Mouse (Mus musculus) hindbrain, embryonic 15.5 days (tissue): ENCODE data around the gene Gm28048. TPM values are rescaled to one million over a fixed set of nuclear protein-coding genes. Genes with fewer than 3 reads are reported as not detected.

Experiments
- ATAC-seq: fragments of 200-750 bp; cut with Nextera tagmentation; 2 replicates; pipeline ENCODE4 v1.8.0; 2017; ENCODE audit warnings: low read depth, moderate number of reproducible peaks, moderate TSS enrichment; ENCODE audit not compliant: low FRiP score
- H3K27ac ChIP-seq: fragments of 300-500 bp; sonication (generic); replicated peaks from 2 replicates; pipeline ENCODE4 v1.5.1; 2015; ENCODE audit warnings: mild to moderate bottlenecking, inconsistent platforms
- H3K27me3 ChIP-seq: fragments of 300-500 bp; sonication (generic); 2 replicates; pipeline ENCODE4 v1.6.1; 2015; ENCODE audit warnings: control low read depth, inconsistent platforms
- H3K36me3 ChIP-seq: fragments of 300-500 bp; sonication (generic); 2 replicates; pipeline ENCODE4 v1.6.1; 2015; ENCODE audit warnings: control low read depth, inconsistent platforms
- H3K4me1 ChIP-seq: fragments of 300-500 bp; sonication (generic); replicated peaks from 2 replicates; pipeline ENCODE4 v1.6.1; 2015; ENCODE audit warnings: control low read depth, inconsistent platforms
- H3K4me2 ChIP-seq: fragments of 300-500 bp; sonication (generic); 2 replicates; pipeline ENCODE4 v1.6.1; 2015; ENCODE audit warnings: moderate library complexity, mild to moderate bottlenecking, inconsistent platforms
- H3K4me3 ChIP-seq: fragments of 300-500 bp; sonication (generic); 2 replicates; pipeline ENCODE4 v1.5.1; 2015; ENCODE audit warnings: mild to moderate bottlenecking, inconsistent platforms
- H3K9ac ChIP-seq: fragments of 300-500 bp; sonication (generic); 2 replicates; pipeline ENCODE4 v1.6.1; 2015; ENCODE audit warnings: inconsistent platforms
- H3K9me3 ChIP-seq: fragments of 300-500 bp; sonication (generic); 2 replicates; pipeline ENCODE4 v1.6.1; 2016; ENCODE audit warnings: control low read depth, inconsistent platforms
- WGBS: fragments of 180-500 bp; shearing (Covaris S2); methylation state at CpG from one replicate; pipeline ENCODE4 v1.1.7; 2015; 5-methylcytosine and 5-hydroxymethylcytosine counted together
- polyA plus RNA-seq: library from polyadenylated mRNA; unstranded; fragments of >200 nt; fragmentation: Nextera tagmentation; extraction: Ambion mirVana; gene quantifications from 2 replicates; pipeline ENCODE4 v1.2.1, GENCODE M21; 2015

The Gm28048 gene
- polyA plus RNA-seq, 1 experiment from 2014 or later: 3.9 TPM

GRCm38 (mm10) chr11:22876680-22877330 lies 105.1 kb downstream of the Gm28048 start:
- H3K4me3 ChIP-seq: no peak overlapping the region
- no peaks in the 10 kb centered on the region for H3K36me3 ChIP-seq
- H3K4me2 ChIP-seq: no peak overlapping the region
- 87% methylated on average over 3 of the region's 3 CpGs for WGBS
- no peaks in the 10 kb centered on the region for H3K27me3 ChIP-seq
- no peak overlapping the region for H3K27ac ChIP-seq
- no peak overlapping the region for H3K9ac ChIP-seq
- ATAC-seq: no peak
- H3K9me3 ChIP-seq: no peaks in the 10 kb centered on the region
- H3K4me1 ChIP-seq: peaks cover 18% of the 10 kb centered on the region

DNA sequence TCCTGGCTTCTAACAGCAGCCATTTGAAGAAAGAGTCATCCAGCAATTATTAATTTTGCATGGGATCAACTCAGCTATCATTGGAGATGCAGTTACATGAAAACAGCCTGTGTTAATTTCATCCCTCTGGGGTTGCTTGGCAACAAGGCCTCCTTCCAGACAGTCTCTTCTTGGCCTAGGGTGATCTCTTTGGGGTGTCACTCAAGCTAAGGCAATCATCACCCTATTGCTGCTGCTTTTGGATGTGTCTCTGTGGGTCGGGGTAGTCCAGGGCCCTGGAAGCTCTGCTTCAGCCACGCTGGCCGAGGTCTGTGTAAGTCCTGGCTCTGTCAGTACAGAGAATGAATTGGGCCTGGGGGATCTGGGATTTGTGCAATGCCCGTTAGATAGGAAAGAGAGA lies 106.6 kb downstream of the Gm28048 start:
- Histone ChIP-seq H3K27me3 (no peaks in the 10 kb centered on the region), H3K36me3 (no peaks in the 10 kb centered on the region), H3K27ac (peak overlapping the region; percentile 68), H3K4me1 (peaks cover 18% of the 10 kb centered on the region), H3K9ac (0 out of 2 replicates have a peak overlapping the region, but pooled peaks have one; percentile 16), H3K4me3 (no peak overlapping the region), H3K4me2 (no peak overlapping the region), H3K9me3 (no peaks in the 10 kb centered on the region)
- 45% methylated on average over 4 of the region's 4 CpGs for WGBS
- peak; percentile 69 for ATAC-seq

- 0 out of 2 replicates have a peak, but pooled peaks have one; percentile 44 for ATAC-seq
- Histone ChIP-seq H3K9ac (no peak overlapping the region), H3K4me1 (peaks cover 18% of the 10 kb centered on the region), H3K27ac (peak overlapping the region; percentile 68), H3K4me3 (no peak overlapping the region), H3K27me3 (no peaks in the 10 kb centered on the region), H3K36me3 (no peaks in the 10 kb centered on the region), H3K4me2 (no peak overlapping the region), H3K9me3 (no peaks in the 10 kb centered on the region)
- 45% methylated on average over 6 of the region's 6 CpGs for WGBS
These were observed 107.1 kb downstream of the Gm28048 start for GRCm38 (mm10) chr11:22874747-22875146.

- H3K9me3 ChIP-seq: no peaks in the 10 kb centered on the region
- no peak overlapping the region for H3K4me2 ChIP-seq
- ATAC-seq: no peak
- 39% methylated on average over 4 of the region's 4 CpGs for WGBS
- no peak overlapping the region for H3K9ac ChIP-seq
- peaks cover 18% of the 10 kb centered on the region for H3K4me1 ChIP-seq
- no peak overlapping the region for H3K27ac ChIP-seq
- no peak overlapping the region for H3K4me3 ChIP-seq
- H3K27me3 ChIP-seq: no peaks in the 10 kb centered on the region
- no peaks in the 10 kb centered on the region for H3K36me3 ChIP-seq
These were observed 108.5 kb downstream of the Gm28048 start for GRCm38 (mm10) chr11:22873383-22873782.

- H3K9ac ChIP-seq: no peak overlapping the region
- no peaks in the 10 kb centered on the region for H3K9me3 ChIP-seq
- no peaks in the 10 kb centered on the region for H3K36me3 ChIP-seq
- no peaks in the 10 kb centered on the region for H3K27me3 ChIP-seq
- no peak overlapping the region for H3K4me3 ChIP-seq
- ATAC-seq: no peak
- H3K27ac ChIP-seq: 0 out of 2 replicates have a peak overlapping the region, but pooled peaks have one; percentile 1
- peaks cover 18% of the 10 kb centered on the region for H3K4me1 ChIP-seq
- WGBS: 52% methylated on average over 4 of the region's 4 CpGs
- no peak overlapping the region for H3K4me2 ChIP-seq
These were observed 109.6 kb downstream of the Gm28048 start for GRCm38 (mm10) chr11:22872307-22872680.

DNA sequence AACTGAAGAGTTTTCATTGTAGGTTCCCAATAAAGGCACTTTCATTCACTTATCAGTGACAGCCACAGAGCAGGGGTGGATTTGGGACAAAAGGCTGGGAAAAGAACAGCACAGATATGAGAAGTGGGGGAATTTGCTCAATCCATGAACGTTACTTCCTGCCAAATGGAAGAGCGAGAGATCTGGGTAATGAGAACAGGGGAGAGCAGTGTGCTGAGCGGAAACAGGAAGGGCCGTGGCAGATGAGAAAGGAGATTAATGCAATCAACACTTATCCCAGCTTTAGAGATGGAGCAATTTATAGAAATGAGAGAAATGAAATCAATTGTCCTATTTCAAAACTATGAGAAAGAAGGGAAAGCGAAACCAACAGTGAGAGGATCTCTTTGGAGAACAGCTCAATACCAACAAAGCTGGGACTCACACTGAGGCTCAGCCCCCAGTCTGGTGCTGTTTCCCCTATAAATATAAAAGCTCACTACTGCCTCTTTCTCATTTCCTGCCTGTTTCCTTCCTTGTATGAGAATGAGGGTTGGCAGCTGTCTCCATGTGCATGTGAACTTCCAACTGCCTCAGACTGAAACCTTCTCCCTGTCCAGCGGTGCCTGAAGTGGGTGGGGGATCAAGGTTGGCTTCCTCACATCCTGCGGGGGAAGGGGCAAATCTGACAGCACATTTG lies 110.1 kb downstream of the Gm28048 start:
- ATAC-seq: no peak
- Histone ChIP-seq H3K4me1 (peaks cover 18% of the 10 kb centered on the region), H3K9ac (no peak overlapping the region), H3K4me2 (no peak overlapping the region), H3K9me3 (no peaks in the 10 kb centered on the region), H3K4me3 (no peak overlapping the region), H3K36me3 (no peaks in the 10 kb centered on the region), H3K27me3 (no peaks in the 10 kb centered on the region), H3K27ac (0 out of 2 replicates have a peak overlapping the region, but pooled peaks have one; percentile 1)
- WGBS: 71% methylated on average over 7 of the region's 7 CpGs

DNA sequence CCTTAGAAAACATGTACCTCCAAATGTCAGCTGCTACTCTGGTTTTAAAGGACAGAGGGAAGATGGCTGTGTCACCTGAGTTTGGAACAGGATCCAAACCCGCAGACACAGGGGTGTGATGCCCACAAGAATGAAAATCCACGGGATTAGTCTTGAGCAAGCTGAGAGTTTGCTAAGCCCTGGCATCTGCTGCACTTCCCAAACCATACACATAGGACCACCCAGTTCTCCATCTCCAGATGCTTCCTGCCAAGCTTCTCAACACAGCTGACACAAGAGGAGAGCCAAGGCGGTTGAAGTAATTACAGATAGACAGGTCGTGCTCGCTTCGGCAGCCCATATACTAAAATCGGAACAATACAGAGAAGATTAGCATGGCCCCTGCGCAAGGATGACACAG lies 113.3 kb downstream of the Gm28048 start:
- peaks cover 3% of the 10 kb centered on the region; the same call in 1 of the 2 replicates for H3K27me3 ChIP-seq
- peaks cover 8% of the 10 kb centered on the region; the same call in 1 of the 2 replicates for H3K4me1 ChIP-seq
- H3K9me3 ChIP-seq: no peaks in the 10 kb centered on the region
- 86% methylated on average over 8 of the region's 8 CpGs for WGBS
- no peak overlapping the region for H3K4me3 ChIP-seq
- H3K36me3 ChIP-seq: no peaks in the 10 kb centered on the region
- H3K4me2 ChIP-seq: no peak overlapping the region
- no peak overlapping the region for H3K27ac ChIP-seq
- no peak overlapping the region for H3K9ac ChIP-seq
- no peak for ATAC-seq

DNA sequence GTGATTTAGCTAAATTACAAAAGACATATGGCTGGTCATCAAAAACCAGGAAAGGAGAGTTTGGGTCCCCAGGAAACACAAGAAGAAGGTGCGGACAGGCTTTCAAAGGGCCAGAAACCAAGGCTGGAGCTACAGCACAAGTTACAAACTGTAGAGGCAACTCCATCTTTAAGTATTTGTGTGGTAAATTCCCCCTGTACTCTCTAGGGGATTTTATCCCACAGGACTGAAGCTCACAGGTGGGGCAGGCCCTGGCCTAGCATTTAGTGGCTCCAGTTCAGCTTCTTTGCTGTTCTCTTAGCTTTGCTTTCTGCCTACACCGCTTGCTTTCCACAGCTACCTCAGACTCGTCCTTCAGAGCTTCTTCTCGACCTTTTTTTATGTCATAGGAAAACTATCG lies 114.2 kb downstream of the Gm28048 start:
- no peaks in the 10 kb centered on the region for H3K36me3 ChIP-seq
- no peak overlapping the region for H3K27ac ChIP-seq
- no peaks in the 10 kb centered on the region for H3K9me3 ChIP-seq
- no peak overlapping the region for H3K4me2 ChIP-seq
- no peak overlapping the region for H3K4me3 ChIP-seq
- WGBS: 92% methylated on average over 5 of the region's 5 CpGs
- no peak overlapping the region for H3K9ac ChIP-seq
- H3K4me1 ChIP-seq: peaks cover 8% of the 10 kb centered on the region; the same call in 1 of the 2 replicates
- peaks cover 6% of the 10 kb centered on the region; the same call in 1 of the 2 replicates for H3K27me3 ChIP-seq
- ATAC-seq: no peak

- H3K9me3 ChIP-seq: no peaks in the 10 kb centered on the region
- no peaks in the 10 kb centered on the region for H3K36me3 ChIP-seq
- no peak overlapping the region for H3K9ac ChIP-seq
- no peak overlapping the region for H3K4me3 ChIP-seq
- peaks cover 4% of the 10 kb centered on the region; the same call in 1 of the 2 replicates for H3K4me1 ChIP-seq
- 79% methylated on average over 7 of the region's 7 CpGs for WGBS
- H3K27ac ChIP-seq: no peak overlapping the region
- ATAC-seq: no peak
- no peak overlapping the region for H3K4me2 ChIP-seq
- peaks cover 22% of the 10 kb centered on the region for H3K27me3 ChIP-seq
These were observed 116.1 kb downstream of the Gm28048 start for GRCm38 (mm10) chr11:22865635-22866246.

GRCm38 (mm10) chr11:22864305-22865060 lies 117.4 kb downstream of the Gm28048 start:
- no peak for ATAC-seq
- Histone ChIP-seq H3K27ac (no peak overlapping the region), H3K9me3 (no peaks in the 10 kb centered on the region), H3K36me3 (no peaks in the 10 kb centered on the region), H3K9ac (no peak overlapping the region), H3K4me1 (peaks cover 13% of the 10 kb centered on the region), H3K4me2 (no peak overlapping the region), H3K4me3 (no peak overlapping the region), H3K27me3 (peaks cover 34% of the 10 kb centered on the region)
- WGBS: 54% methylated on average over 8 of the region's 8 CpGs

- 47% methylated on average over 4 of the region's 4 CpGs for WGBS
- Histone ChIP-seq H3K36me3 (no peaks in the 10 kb centered on the region), H3K9ac (no peak overlapping the region), H3K4me1 (peaks cover 20% of the 10 kb centered on the region), H3K4me2 (no peak overlapping the region), H3K4me3 (no peak overlapping the region), H3K27ac (no peak overlapping the region), H3K27me3 (peaks cover 38% of the 10 kb centered on the region), H3K9me3 (no peaks in the 10 kb centered on the region)
- ATAC-seq: no peak
These were observed 118.3 kb downstream of the Gm28048 start for GRCm38 (mm10) chr11:22863581-22863980.
